ENCODE assay signal across 8 mouse cellular contexts in the genomic region with DNA sequence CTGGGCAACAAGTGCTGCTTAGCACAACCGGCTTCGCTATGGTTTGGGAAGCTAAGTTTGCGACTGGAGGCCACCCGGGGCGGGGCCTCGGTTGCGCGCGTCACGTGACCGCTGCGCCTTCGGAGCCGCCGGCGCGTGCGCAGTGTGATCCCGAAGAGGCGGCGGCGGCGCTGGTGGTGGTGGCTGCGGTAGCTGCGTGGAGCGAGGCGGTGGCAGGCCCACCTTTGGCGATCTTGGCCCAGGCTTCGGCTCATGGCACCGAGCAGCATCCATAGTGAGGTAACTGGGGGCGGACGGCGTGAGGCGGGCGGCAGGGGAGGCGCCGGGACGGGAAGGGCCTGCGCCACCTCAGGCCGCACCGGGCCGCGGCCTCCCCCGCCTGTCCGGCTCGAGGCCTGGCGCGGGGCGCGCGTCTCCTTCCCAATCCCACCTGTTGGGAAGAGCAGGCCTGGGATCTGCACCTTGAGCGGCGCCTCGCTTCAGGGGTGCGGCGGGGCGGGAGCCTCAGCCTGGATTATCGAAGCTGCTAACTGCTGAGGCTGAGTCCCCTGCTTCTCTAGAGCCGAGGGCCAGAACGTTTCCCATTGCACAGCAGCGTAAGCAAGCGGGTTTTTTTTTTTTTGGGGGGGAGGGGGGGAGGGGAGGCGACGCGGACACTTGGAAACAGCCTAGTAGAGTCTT. TPM values are rescaled to one million over a fixed set of nuclear protein-coding genes. Genes with fewer than 3 reads are reported as not detected.
A peak's percentile ranks its signal among the peaks of the same experiment; 100 is the strongest.
DNase-seq lines count a peak whose midpoint lies in the region; ATAC-seq and TF ChIP-seq lines count a peak whose summit lies in the region.

A gene (plus strand): TSS at position 144 of the 681 bp plus-strand sequence.

- dilution Hi-C loops in CH12.LX (cut with MboI; ENCODE audit: extremely low pct_ligation_motif_present, extremely low pct_unique_long_range_greater_than_20kb, low sequenced_read_pairs) = no loop called here

- H3K27me3 ChIP-seq in CH12.LX (replicated peaks) = no peaks in the 10 kb centered on the region
- no peaks in the 10 kb centered on the region for H3K27me3 ChIP-seq in forebrain, embryonic 12.5 days
- H3K27me3 ChIP-seq in heart, postnatal 0 days (ENCODE audit: control insufficient read depth, insufficient read depth, low read length) = no peaks in the 10 kb centered on the region
- no peaks in the 10 kb centered on the region for H3K27me3 ChIP-seq in liver, embryonic 16.5 days (ENCODE audit: control insufficient read depth, insufficient read depth, low read depth, low read length)
- H3K27me3 ChIP-seq in neural tube, embryonic 13.5 days = no peaks in the 10 kb centered on the region
- no peaks in the 10 kb centered on the region for H3K27me3 ChIP-seq in testis, adult 2 months (ENCODE audit: control insufficient read depth, insufficient read depth, low read length)

- no peak for TF ChIP-seq RAD21 in CH12.LX (IDR thresholded peaks at IDR 0.05; ENCODE audit: low read depth, low read length)

- peak; percentile 91 for TF ChIP-seq POLR2A in CH12.LX (IDR thresholded peaks at IDR 0.05; ENCODE audit: low read depth, low read length)
- peak; percentile 82 for TF ChIP-seq POLR2A in testis, adult 2 months (IDR thresholded peaks at IDR 0.05; ENCODE audit: control insufficient read depth, low read depth, low read length)

- peak; percentile 87 for DNase-seq in CH12.LX (ENCODE audit: extremely low read depth)
- peak; percentile 81 for DNase-seq in c-Kit-positive CD71-positive TER-119-negative erythroid progenitor cells, embryonic 14.5 days (ENCODE audit: low read depth)
- DNase-seq in heart, postnatal 0 days (ENCODE audit: low spot score) = peak; percentile 91
- DNase-seq in kidney, postnatal 4 days = peak; percentile 94 to 97

- H3K4me2 ChIP-seq in CH12.LX (ENCODE audit: insufficient read depth, low read depth, poor library complexity, severe bottlenecking) = peak within 1 kb of the TSS; percentile 95
- peak within 1 kb of the TSS; percentile 58 for H3K4me2 ChIP-seq in forebrain, embryonic 12.5 days
- peak within 1 kb of the TSS; percentile 61 for H3K4me2 ChIP-seq in heart, postnatal 0 days (ENCODE audit: low read depth, low read length)
- H3K4me2 ChIP-seq in liver, embryonic 16.5 days (ENCODE audit: low read depth, low read length) = peak within 1 kb of the TSS; percentile 82
- peak within 1 kb of the TSS; percentile 55 for H3K4me2 ChIP-seq in neural tube, embryonic 13.5 days

- in situ Hi-C loops in CH12.LX (cut with MboI; ENCODE audit: low pct_ligation_motif_present, low pct_unique_long_range_greater_than_20kb, low sequenced_read_pairs) = no loop called here

- H3K4me1 ChIP-seq in CH12.LX (ENCODE audit: control insufficient read depth in 1 of 2, insufficient read depth in 2 of 2) = peaks cover 0 to 21% of the 10 kb centered on the region in 2 experiments; a peak in 2 of 4 replicates
- peaks cover 21% of the 10 kb centered on the region for H3K4me1 ChIP-seq in forebrain, embryonic 12.5 days
- H3K4me1 ChIP-seq in heart, postnatal 0 days (ENCODE audit: control insufficient read depth, insufficient read depth) = peaks cover 22% of the 10 kb centered on the region
- peaks cover 18% of the 10 kb centered on the region for H3K4me1 ChIP-seq in liver, embryonic 16.5 days (ENCODE audit: control insufficient read depth, low read depth, low read length)
- H3K4me1 ChIP-seq in neural tube, embryonic 13.5 days (replicated peaks) = peaks cover 31% of the 10 kb centered on the region
- H3K4me1 ChIP-seq in testis, adult 2 months (ENCODE audit: control insufficient read depth, insufficient read depth, low read length) = peaks cover 3% of the 10 kb centered on the region; the same call in 1 of the 2 replicates

- ATAC-seq in forebrain, embryonic 12.5 days (ENCODE audit: low FRiP score) = peak; percentile 96
- peak; percentile 96 for ATAC-seq in heart, postnatal 0 days (ENCODE audit: insufficient read depth, low read depth)
- peak; percentile 92 for ATAC-seq in liver, embryonic 16.5 days (ENCODE audit: low read depth)
- ATAC-seq in neural tube, embryonic 13.5 days (ENCODE audit: low read depth) = peak; percentile 93

- H3K4me3 ChIP-seq in CH12.LX (replicated peaks in 1 of 3; ENCODE audit: low read depth in 2 of 3, low read length in 2 of 3, poor library complexity in 1 of 3) = peak within 1 kb of the TSS; percentile 78 to 99 (median 85)
- H3K4me3 ChIP-seq in forebrain, embryonic 12.5 days (replicated peaks) = peak within 1 kb of the TSS; percentile 95
- H3K4me3 ChIP-seq in heart, postnatal 0 days (ENCODE audit: low read depth, low read length) = peak within 1 kb of the TSS; percentile 75
- peak within 1 kb of the TSS; percentile 76 for H3K4me3 ChIP-seq in liver, embryonic 16.5 days (ENCODE audit: low read depth, low read length)
- peak within 1 kb of the TSS; percentile 96 for H3K4me3 ChIP-seq in neural tube, embryonic 13.5 days
- peak within 1 kb of the TSS; percentile 99 for H3K4me3 ChIP-seq in testis, adult 2 months (ENCODE audit: control insufficient read depth, low read depth, low read length)

- WGBS in forebrain, embryonic 12.5 days = under 1% methylated on average over 61 of the region's 65 CpGs
- under 1% methylated on average over 60 of the region's 65 CpGs for WGBS in heart, postnatal 0 days
- WGBS in liver, embryonic 16.5 days (ENCODE audit: insufficient replicate concordance) = under 1% methylated on average over 65 of the region's 65 CpGs
- under 1% methylated on average over 63 of the region's 65 CpGs for WGBS in neural tube, embryonic 13.5 days

- H3K9me3 ChIP-seq in CH12.LX (replicated peaks; ENCODE audit: low read length) = no peaks in the 10 kb centered on the region
- no peaks in the 10 kb centered on the region for H3K9me3 ChIP-seq in forebrain, embryonic 12.5 days
- H3K9me3 ChIP-seq in heart, postnatal 0 days (replicated peaks; ENCODE audit: control insufficient read depth, low read length) = 0 out of 2 replicates have a peak, but pooled peaks cover 2% of the 10 kb centered on the region
- no peaks in the 10 kb centered on the region for H3K9me3 ChIP-seq in liver, embryonic 16.5 days (replicated peaks; ENCODE audit: control insufficient read depth, low read length)
- no peaks in the 10 kb centered on the region for H3K9me3 ChIP-seq in neural tube, embryonic 13.5 days

- H3K79me2 ChIP-seq in CH12.LX (replicated peaks; ENCODE audit: control insufficient read depth, extremely low read depth, insufficient read depth, poor library complexity, severe bottlenecking) = peaks cover 44% of the 10 kb centered on the region

- TF ChIP-seq CTCF in CH12.LX (conservative IDR thresholded peaks at IDR 0.05 in 1 of 2, IDR thresholded peaks at IDR 0.05 in 1 of 2; ENCODE audit: low read depth in 2 of 2, low read length in 2 of 2) = no peak
- no peak for TF ChIP-seq CTCF in heart, postnatal 0 days (IDR thresholded peaks at IDR 0.05; ENCODE audit: low read depth)
- TF ChIP-seq CTCF in testis, adult 2 months (IDR thresholded peaks at IDR 0.05; ENCODE audit: control insufficient read depth, insufficient read depth, insufficient replicate concordance, low read depth, low read length) = no peak

- no peak for TF ChIP-seq EP300 in CH12.LX (IDR thresholded peaks at IDR 0.05; ENCODE audit: low read length)
- no peak for TF ChIP-seq EP300 in heart, postnatal 0 days (IDR thresholded peaks at IDR 0.05; ENCODE audit: low read depth)

- H3K36me3 ChIP-seq in CH12.LX (replicated peaks in 1 of 2; ENCODE audit: control insufficient read depth in 1 of 2, insufficient read depth in 1 of 2, low read length in 1 of 2) = peaks cover 0 to 16% of the 10 kb centered on the region in 2 experiments
- no peaks in the 10 kb centered on the region for H3K36me3 ChIP-seq in forebrain, embryonic 12.5 days (replicated peaks)
- H3K36me3 ChIP-seq in heart, postnatal 0 days (replicated peaks; ENCODE audit: control insufficient read depth, insufficient read depth, low read length) = no peaks in the 10 kb centered on the region; the same call in 1 of the 2 replicates
- H3K36me3 ChIP-seq in liver, embryonic 16.5 days (ENCODE audit: control insufficient read depth, insufficient read depth) = 0 out of 2 replicates have a peak, but pooled peaks cover 3% of the 10 kb centered on the region
- H3K36me3 ChIP-seq in neural tube, embryonic 13.5 days = no peaks in the 10 kb centered on the region
- no peaks in the 10 kb centered on the region for H3K36me3 ChIP-seq in testis, adult 2 months (ENCODE audit: control insufficient read depth, insufficient read depth, low read length)

- peak within 1 kb of the TSS; percentile 80 for H3K27ac ChIP-seq in CH12.LX (ENCODE audit: insufficient read depth, low read depth)
- H3K27ac ChIP-seq in forebrain, embryonic 12.5 days = peak within 1 kb of the TSS; percentile 84
- H3K27ac ChIP-seq in heart, postnatal 0 days (ENCODE audit: low read depth) = peak within 1 kb of the TSS; percentile 81
- H3K27ac ChIP-seq in liver, embryonic 16.5 days (ENCODE audit: low read length) = peak within 1 kb of the TSS; percentile 92
- peak within 1 kb of the TSS; percentile 82 for H3K27ac ChIP-seq in neural tube, embryonic 13.5 days (replicated peaks)
- peak within 1 kb of the TSS; percentile 97 for H3K27ac ChIP-seq in testis, adult 2 months (ENCODE audit: control insufficient read depth, insufficient read depth, low read depth, low read length)

- peak within 1 kb of the TSS; percentile 86 for H3K9ac ChIP-seq in CH12.LX (ENCODE audit: insufficient read depth, low read depth)
- peak within 1 kb of the TSS; percentile 93 for H3K9ac ChIP-seq in forebrain, embryonic 12.5 days
- H3K9ac ChIP-seq in heart, postnatal 0 days (replicated peaks; ENCODE audit: low read depth, low read length) = peak within 1 kb of the TSS; percentile 73
- peak within 1 kb of the TSS; percentile 85 for H3K9ac ChIP-seq in liver, embryonic 16.5 days (ENCODE audit: low read depth, low read length)
- H3K9ac ChIP-seq in neural tube, embryonic 13.5 days = peak within 1 kb of the TSS; percentile 93

TF ChIP-seq in CH12.LX, 34 proteins besides CTCF, POLR2A, EP300 and RAD21 (continues in another document):
- TF ChIP-seq HCFC1 (IDR thresholded peaks at IDR 0.05; ENCODE audit: low read depth, low read length) (peak; percentile 28; the same call in 1 of the 2 replicates), BHLHE40 (IDR thresholded peaks at IDR 0.05; ENCODE audit: low read depth, low read length) (peak; percentile 92), ZKSCAN1 (IDR thresholded peaks at IDR 0.05; ENCODE audit: borderline replicate concordance, low read depth, low read length) (no peak), ZNF384 (IDR thresholded peaks at IDR 0.05; ENCODE audit: low read depth, low read length) (peak; percentile 95)

RNA-seq across cellular contexts. Expression of the gene that starts here (rescaled TPM):
- total RNA-seq in CH12.LX (2012; rRNA removed) = 15.3 and 17.7 TPM in 2 replicates
- 29.6 and 42.2 TPM in 2 replicates for total RNA-seq in CH12.LX (2014; rRNA removed)
- 33.2 and 34.9 TPM in 2 replicates for polyA plus RNA-seq in CH12.LX (2012; ENCODE audit: insufficient read length, low read depth)
- polyA plus RNA-seq in forebrain, embryonic 12.5 days (2016; fragmentation: Nextera tagmentation; extraction: Ambion mirVana) = 69.4 and 71.1 TPM in 2 replicates
- total RNA-seq in heart, postnatal 0 days (2014; rRNA removed; ENCODE audit: low replicate concordance) = 19.4 and 20.8 TPM in 2 replicates
- 18.1 and 20.0 TPM in 2 replicates for polyA plus RNA-seq in heart, postnatal 0 days (2015; fragmentation: Nextera tagmentation; extraction: Ambion mirVana)
- 13.6 and 16.4 TPM in 2 replicates for polyA plus RNA-seq in liver, embryonic 16.5 days (2015; fragmentation: Nextera tagmentation; extraction: Ambion mirVana)
- 39.3 and 45.7 TPM in 2 replicates for polyA plus RNA-seq in neural tube, embryonic 13.5 days (2015; fragmentation: Nextera tagmentation; extraction: Ambion mirVana)
- polyA plus RNA-seq in testis, adult 2 months (2012; rRNA removed) = 4.7 and 5.2 TPM in 2 replicates

Comparison
In these comparisons a context has a peak if more than half of its experiments do, and no peak if none do; other contexts are left out.
1. Peak in every context shown above with its lines: DNase-seq, ATAC-seq, H3K4me3 ChIP-seq and H3K27ac ChIP-seq.